Mouse (Mus musculus) urinary bladder, postnatal 25 days (tissue): ENCODE results near the gene Rac2.

Source experiments
- DNase-seq: peaks from one replicate; pipeline ENCODE4 v3.0.0; 2022; ENCODE audit warnings: low spot score

The Rac2 gene

GRCm38 (mm10) chr15:78547415-78548335, 24.9 kb downstream of the Rac2 start:
- no peak for DNase-seq

DNA sequence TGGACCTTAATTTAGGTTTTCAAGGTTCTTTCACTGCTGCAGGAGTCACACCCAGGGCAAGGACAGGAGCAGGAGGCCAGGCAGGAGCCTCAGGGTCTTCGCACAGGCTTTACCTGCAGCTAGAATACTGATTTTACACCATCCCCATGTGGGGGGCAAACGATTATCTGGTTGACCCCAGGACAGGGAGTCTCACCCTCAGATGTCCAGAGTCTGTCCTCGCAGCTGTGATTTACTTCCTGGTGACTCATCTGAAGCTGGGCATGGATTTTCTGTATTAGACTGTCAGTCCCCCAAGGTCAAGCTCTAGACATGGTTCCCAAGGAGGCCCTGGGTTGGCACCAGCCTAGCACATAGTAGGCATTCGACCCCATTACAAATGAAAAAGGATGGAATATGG, 26.5 kb downstream of the Rac2 start:
- no peak for DNase-seq

DNA sequence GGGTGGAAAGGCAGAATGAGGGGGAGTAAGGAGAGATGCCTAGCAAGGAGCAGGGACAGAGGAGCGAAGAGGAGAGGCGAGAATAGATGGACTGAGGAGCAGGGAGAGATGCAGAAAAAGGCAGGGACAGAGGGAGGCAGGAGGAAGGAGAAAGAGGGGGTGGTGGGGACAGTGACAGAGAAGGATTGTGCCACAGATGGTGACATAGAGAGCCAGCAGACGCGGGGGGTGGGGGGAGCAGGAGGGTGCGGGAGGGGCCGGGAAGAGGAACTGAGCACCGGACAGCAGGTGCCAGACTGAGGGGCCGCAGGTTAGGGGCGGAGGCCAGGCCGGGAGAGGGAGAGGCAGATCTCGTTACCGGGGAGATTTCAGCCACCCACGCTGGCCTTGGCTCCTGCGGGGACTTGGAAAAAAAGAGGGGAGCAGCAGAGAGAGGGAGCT, 28.0 kb downstream of the Rac2 start, which contains the start of gene Sstr3:
Sstr3 (minus strand) TSS at position 125 of the 441 bp plus-strand sequence.
- no peak for DNase-seq

DNA sequence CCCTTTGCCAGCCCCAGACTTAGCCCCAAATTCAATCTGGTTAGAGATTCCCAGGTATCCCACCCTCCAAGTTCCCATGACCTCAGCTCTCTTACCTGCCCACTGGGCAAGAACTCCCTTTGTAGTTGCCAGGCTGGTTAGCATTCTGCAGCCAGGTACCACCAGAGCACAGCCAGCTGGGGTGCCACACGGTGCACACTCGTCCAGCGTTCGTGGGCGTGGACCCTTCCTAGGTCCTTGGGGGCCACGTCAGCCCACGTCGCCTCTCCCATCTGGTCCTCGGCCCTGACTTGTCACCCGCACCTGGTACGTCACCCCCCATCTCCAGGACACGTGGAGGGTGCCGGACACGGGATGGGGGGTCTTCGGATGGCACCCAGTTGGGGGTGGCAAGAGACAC, 28.5 kb downstream of the Rac2 start:
- DNase-seq = no peak

GRCm38 (mm10) chr15:78542767-78543303, 29.7 kb downstream of the Rac2 start:
- no peak for DNase-seq

DNA sequence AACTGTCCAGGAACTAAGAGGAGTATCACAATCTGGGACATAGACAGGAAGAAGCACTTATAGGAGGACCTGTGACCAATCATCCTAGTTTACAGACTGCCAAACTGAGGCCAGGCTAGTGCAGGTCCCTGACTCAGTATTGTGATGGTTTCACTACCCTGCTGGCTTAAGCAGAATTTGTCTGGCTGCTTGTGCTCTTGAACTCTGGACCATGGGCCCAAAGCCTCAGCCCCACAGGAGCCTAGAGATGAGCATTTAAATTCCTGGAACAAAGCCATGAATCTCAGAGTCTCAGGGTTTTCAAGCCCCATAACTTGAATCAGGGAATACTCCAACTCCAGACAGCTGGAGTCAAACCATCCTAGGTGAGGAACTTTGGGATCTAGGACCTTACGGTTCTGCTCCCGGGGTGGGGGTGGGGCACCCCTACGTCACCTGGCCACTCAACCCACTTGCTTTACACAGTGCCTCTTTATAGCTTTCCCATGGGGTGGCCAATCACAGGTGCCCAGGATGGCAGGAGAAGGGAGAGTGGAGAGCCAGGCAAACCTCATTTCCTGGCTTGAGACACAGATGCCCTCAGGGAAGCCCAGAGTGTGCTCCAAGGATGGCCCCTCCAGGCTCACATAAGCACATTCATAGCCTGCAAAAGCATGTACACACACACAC, 30.4 kb downstream of the Rac2 start:
- DNase-seq = no peak

DNA sequence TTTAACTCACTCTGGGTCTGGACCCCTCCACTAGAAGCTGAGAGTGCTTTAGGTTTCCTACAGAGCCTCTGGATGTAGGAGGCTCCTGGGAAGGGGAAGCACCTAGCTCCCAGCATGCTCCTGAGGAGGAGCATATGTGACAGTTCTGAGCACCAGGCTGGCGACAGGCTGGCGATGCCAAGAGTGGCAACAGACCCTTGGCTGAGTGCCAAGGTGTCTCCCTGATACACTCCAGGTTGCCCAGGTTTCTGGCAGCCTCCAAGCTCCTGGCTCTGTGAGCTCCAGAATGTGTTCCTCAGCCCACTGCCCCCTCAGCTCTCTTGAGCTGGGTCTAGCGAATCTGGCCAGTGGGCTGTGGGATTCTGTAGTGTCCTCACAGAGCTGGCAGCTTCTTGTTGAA, 31.0 kb downstream of the Rac2 start:
- DNase-seq = no peak

- DNase-seq = no peak
Observed at GRCm38 (mm10) chr15:78541036-78541435, 31.5 kb downstream of the Rac2 start.

GRCm38 (mm10) chr15:78535723-78536421, 36.7 kb downstream of the Rac2 start:
- DNase-seq = no peak

- no peak for DNase-seq
Observed at GRCm38 (mm10) chr15:78533346-78533835, 39.2 kb downstream of the Rac2 start.

DNA sequence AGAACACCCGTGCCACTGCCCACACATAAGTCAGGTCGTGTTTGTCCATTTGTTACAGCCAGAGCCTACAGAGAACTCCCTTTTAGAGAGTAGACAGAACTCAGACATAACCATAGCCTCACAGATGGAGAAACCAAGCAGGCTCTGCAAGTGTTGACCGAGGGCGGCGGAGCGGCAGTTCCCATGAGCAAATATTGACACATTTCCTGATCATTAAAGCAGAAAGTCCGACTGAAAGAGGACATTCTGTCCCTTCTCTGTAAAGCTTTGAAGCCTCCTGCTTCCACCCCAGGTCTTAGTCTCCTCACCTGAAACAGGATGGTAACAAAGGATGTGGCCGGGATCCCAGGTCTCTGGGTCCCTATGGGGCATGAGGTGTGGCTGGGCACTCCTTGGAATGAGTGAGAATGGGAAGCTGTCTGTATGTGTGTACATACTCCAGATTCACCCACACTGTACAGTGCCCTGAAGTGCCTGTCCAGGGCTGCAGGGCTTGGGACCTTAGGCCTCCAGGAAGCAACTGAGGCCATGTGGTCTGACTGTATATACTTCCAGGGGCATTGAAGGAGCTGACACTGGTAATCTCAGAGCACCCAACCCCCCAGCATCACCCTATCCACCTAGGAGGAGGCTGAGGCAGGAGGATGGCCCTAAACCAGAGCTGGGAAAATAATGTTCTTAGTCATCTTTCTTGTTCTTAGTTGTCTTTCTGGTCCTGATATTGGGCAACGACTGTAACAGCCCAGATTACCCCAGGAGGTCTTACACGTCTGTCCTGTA, 39.8 kb downstream of the Rac2 start:
- no peak for DNase-seq

DNA sequence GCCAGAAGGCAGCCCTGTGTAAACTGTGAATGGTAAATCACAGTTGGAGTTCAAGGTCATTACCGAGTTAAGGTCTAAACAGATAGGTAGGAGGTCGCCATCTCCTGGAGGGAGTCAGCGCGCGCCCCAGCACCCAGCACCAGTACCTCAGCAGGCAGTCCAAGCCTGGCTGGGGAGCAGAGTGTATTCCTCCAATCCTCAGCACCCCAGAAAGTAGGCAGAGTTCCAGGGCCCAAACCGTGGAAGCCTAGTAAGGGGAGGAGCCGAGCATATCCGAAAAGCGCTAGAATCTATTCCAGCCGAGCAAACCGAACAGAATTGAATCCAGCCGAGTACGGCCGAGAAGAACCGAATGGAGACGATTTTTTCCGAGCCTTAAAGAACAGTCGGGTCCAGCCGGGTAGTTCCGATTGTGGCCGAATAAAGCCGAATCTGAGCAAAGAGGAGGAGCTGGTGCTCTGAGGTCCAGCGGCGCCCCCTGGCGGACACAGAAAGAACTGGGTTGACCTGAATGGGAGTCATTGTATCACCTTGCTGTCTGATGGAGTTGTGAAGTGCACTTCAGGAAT, 40.6 kb downstream of the Rac2 start:
- DNase-seq = peak; percentile 99

DNA sequence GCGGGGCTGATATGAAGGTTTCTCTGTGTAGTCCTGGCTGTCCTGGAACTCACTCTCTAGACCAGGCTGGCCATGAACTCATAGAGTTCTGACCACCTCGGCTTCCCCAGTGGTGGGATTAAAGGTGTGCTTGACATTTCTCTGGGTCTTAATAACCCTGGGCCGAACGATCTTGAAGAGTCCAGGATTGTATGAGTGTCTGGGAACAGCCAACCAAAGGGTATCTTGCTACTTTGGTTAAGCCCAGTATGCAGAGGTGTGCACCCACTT, 41.2 kb downstream of the Rac2 start:
- DNase-seq = no peak

GRCm38 (mm10) chr15:78530671-78531450, 41.7 kb downstream of the Rac2 start, which contains the start of gene C1qtnf6:
Gene C1qtnf6, minus strand, starts transcription at chr15:78531416.
- peak; percentile 55 for DNase-seq

DNA sequence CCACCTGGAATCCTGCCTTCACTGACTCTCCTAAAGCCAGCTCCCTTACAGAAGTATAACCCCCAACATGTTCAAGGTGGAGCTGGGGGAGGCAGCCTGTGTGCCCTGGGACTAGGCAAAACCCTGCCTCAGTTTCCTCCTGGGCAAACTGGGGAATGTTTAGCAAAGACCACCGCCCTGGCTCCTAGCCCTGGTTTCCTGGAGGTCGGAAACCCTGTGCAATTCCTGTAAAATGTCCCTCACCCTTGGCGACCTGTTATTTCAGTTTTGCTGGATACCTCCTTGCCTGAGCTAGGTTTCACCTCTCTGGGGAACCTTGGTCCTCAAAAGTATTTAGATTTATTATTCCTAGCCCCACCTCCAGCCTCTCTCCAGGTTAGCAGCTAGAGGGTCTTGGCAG, 42.4 kb downstream of the Rac2 start:
- DNase-seq = no peak

- DNase-seq = peak; percentile 71
Observed at GRCm38 (mm10) chr15:78529428-78529990, 43.1 kb downstream of the Rac2 start.

GRCm38 (mm10) chr15:78528726-78529411, 43.7 kb downstream of the Rac2 start:
- peak; percentile 22 for DNase-seq

DNA sequence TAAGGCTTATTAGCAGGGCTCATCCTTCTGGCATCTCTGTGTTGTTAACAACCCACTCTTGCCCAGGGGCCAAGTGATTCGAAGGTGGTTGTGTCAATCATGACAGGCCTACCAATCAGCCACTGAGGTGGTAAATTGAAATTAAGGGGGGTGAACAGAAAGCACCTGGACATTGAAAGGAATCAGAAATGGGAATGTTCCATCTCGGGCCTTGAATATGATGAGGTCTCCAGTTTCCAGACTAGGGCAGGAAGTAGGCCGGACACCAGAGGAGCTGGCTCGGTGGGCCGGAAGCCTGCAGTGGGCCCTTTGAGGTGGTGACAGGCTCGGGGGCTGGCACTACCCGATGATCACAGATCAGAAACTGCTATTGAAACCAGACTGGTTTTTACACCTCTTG, 44.6 kb downstream of the Rac2 start:
- no peak for DNase-seq

DNA sequence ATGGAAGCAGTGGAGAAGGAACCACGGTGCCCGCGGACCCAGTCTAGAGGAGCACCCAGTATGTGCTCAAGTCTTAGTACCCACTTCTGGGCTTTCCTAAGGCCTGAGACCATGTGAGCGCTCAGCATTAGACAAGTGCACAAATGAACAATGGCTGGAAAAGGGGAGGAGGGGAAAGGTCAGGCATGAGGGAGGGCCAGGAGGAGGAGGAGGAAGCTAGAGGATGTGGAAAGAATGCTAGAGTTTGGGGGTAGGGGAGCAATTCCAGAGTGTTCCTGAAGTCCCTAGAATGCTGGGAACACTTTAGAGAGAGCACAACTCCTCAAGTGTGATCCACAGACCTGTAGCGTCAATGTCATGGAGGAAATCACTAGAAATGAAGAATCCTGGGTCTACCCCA, 48.4 kb downstream of the Rac2 start:
- DNase-seq = no peak
